Mouse (Mus musculus) kidney, embryonic 16.5 days (tissue): ENCODE data around the gene Cdh12. TPM values are rescaled to one million over a fixed set of nuclear protein-coding genes. Genes with fewer than 3 reads are reported as not detected.

Experiments used
- ATAC-seq: fragments of 200-750 bp; cut with Nextera tagmentation; 2 replicates; pipeline ENCODE4 v1.8.0; 2017; ENCODE audit warnings: moderate TSS enrichment; ENCODE audit not compliant: low FRiP score, low TSS enrichment
- H3K27ac ChIP-seq: fragments of 300-500 bp; sonication (generic); 2 replicates; pipeline ENCODE4 v1.5.1; 2014; ENCODE audit warnings: low read length
- H3K27me3 ChIP-seq: fragments of 300-500 bp; sonication (generic); 2 replicates; pipeline ENCODE4 v1.6.1; 2014; ENCODE audit warnings: low read length, control low read depth, mixed read lengths; ENCODE audit not compliant: insufficient read depth
- H3K36me3 ChIP-seq: fragments of 300-500 bp; sonication (generic); 2 replicates; pipeline ENCODE4 v1.6.1; 2014; ENCODE audit warnings: low read length, control low read depth, mixed read lengths; ENCODE audit not compliant: insufficient read depth
- H3K4me1 ChIP-seq: fragments of 300-500 bp; sonication (generic); 2 replicates; pipeline ENCODE4 v1.6.1; 2014; ENCODE audit warnings: low read length, control low read depth, mixed read lengths; ENCODE audit not compliant: insufficient read depth
- H3K4me2 ChIP-seq: fragments of 300-500 bp; sonication (generic); replicated peaks from 2 replicates; pipeline ENCODE4 v1.6.1; 2014; ENCODE audit warnings: low read depth, low read length
- H3K4me3 ChIP-seq: fragments of 300-500 bp; sonication (generic); 2 replicates; pipeline ENCODE4 v1.5.1; 2014; ENCODE audit warnings: mild to moderate bottlenecking, low read length
- H3K9ac ChIP-seq: fragments of 300-500 bp; sonication (generic); replicated peaks from 2 replicates; pipeline ENCODE4 v1.6.1; 2014; ENCODE audit warnings: low read length
- H3K9me3 ChIP-seq: fragments of 300-500 bp; sonication (generic); 2 replicates; pipeline ENCODE4 v1.6.1; 2016; ENCODE audit warnings: low read length, control low read depth
- WGBS: fragments of 180-500 bp; shearing (Covaris S2); extraction: QIAGEN DNeasy Blood & Tissue Kit; methylation state at CpG from one replicate; pipeline ENCODE4 v1.1.7; 2014; 5-methylcytosine and 5-hydroxymethylcytosine counted together
- polyA plus RNA-seq: library from polyadenylated mRNA; unstranded; fragments of >200 nt; fragmentation: Nextera tagmentation; extraction: Ambion mirVana; gene quantifications from 2 replicates; pipeline ENCODE4 v1.2.1, GENCODE M21; 2015

Gene Cdh12
- polyA plus RNA-seq, 1 experiment from 2014 or later, result 0.06 TPM

GRCm38 (mm10) chr15:21269856-21270255 is 820.8 kb downstream of the Cdh12 start:
- H3K9ac ChIP-seq, result no peak overlapping the region
- no peak overlapping the region for H3K4me2 ChIP-seq
- no peaks in the 10 kb centered on the region for H3K9me3 ChIP-seq
- H3K4me1 ChIP-seq, result no peaks in the 10 kb centered on the region
- no peaks in the 10 kb centered on the region for H3K36me3 ChIP-seq
- ATAC-seq, result no peak
- no peak overlapping the region for H3K27ac ChIP-seq
- no peak overlapping the region for H3K4me3 ChIP-seq
- 93% methylated on average over 1 of the region's 1 CpGs for WGBS
- H3K27me3 ChIP-seq, result no peaks in the 10 kb centered on the region

GRCm38 (mm10) chr15:21297051-21297450 is 848.0 kb downstream of the Cdh12 start:
- Histone ChIP-seq H3K9me3 (no peaks in the 10 kb centered on the region), H3K4me2 (no peak overlapping the region), H3K27ac (no peak overlapping the region), H3K4me3 (no peak overlapping the region), H3K36me3 (no peaks in the 10 kb centered on the region), H3K4me1 (no peaks in the 10 kb centered on the region), H3K27me3 (no peaks in the 10 kb centered on the region), H3K9ac (no peak overlapping the region)
- WGBS, result 88% methylated on average over 1 of the region's 1 CpGs
- no peak for ATAC-seq

- ATAC-seq, result no peak
- no peak overlapping the region for H3K27ac ChIP-seq
- H3K4me1 ChIP-seq, result no peaks in the 10 kb centered on the region
- no peak overlapping the region for H3K4me2 ChIP-seq
- no peaks in the 10 kb centered on the region for H3K27me3 ChIP-seq
- no peak overlapping the region for H3K4me3 ChIP-seq
- H3K9me3 ChIP-seq, result no peaks in the 10 kb centered on the region
- no peak overlapping the region for H3K9ac ChIP-seq
- no peaks in the 10 kb centered on the region for H3K36me3 ChIP-seq
- WGBS, result 83% methylated on average over 3 of the region's 3 CpGs
These were observed 866.4 kb downstream of the Cdh12 start for GRCm38 (mm10) chr15:21315457-21315856.

- no peak overlapping the region for H3K9ac ChIP-seq
- H3K27ac ChIP-seq, result no peak overlapping the region
- H3K4me2 ChIP-seq, result no peak overlapping the region
- H3K9me3 ChIP-seq, result no peaks in the 10 kb centered on the region
- ATAC-seq, result no peak
- no peaks in the 10 kb centered on the region for H3K36me3 ChIP-seq
- no peaks in the 10 kb centered on the region for H3K27me3 ChIP-seq
- no peaks in the 10 kb centered on the region for H3K4me1 ChIP-seq
- H3K4me3 ChIP-seq, result no peak overlapping the region
These were observed 894.8 kb downstream of the Cdh12 start for GRCm38 (mm10) chr15:21343853-21344252.

- no peak overlapping the region for H3K4me2 ChIP-seq
- H3K4me3 ChIP-seq, result no peak overlapping the region
- no peak for ATAC-seq
- no peak overlapping the region for H3K27ac ChIP-seq
- H3K27me3 ChIP-seq, result no peaks in the 10 kb centered on the region
- no peaks in the 10 kb centered on the region for H3K36me3 ChIP-seq
- H3K4me1 ChIP-seq, result no peaks in the 10 kb centered on the region
- 71% methylated on average over 2 of the region's 2 CpGs for WGBS
- no peaks in the 10 kb centered on the region for H3K9me3 ChIP-seq
- H3K9ac ChIP-seq, result no peak overlapping the region
These were observed 895.3 kb downstream of the Cdh12 start for GRCm38 (mm10) chr15:21344323-21344722.

- Histone ChIP-seq H3K9me3 (no peaks in the 10 kb centered on the region), H3K4me3 (no peak overlapping the region), H3K4me1 (no peaks in the 10 kb centered on the region), H3K36me3 (no peaks in the 10 kb centered on the region), H3K27ac (no peak overlapping the region), H3K27me3 (no peaks in the 10 kb centered on the region), H3K4me2 (no peak overlapping the region), H3K9ac (no peak overlapping the region)
- 74% methylated on average over 3 of the region's 3 CpGs for WGBS
- no peak for ATAC-seq
These were observed 895.7 kb downstream of the Cdh12 start for GRCm38 (mm10) chr15:21344749-21345148.

- Histone ChIP-seq H3K36me3 (no peaks in the 10 kb centered on the region), H3K27ac (no peak overlapping the region), H3K9me3 (no peaks in the 10 kb centered on the region), H3K4me3 (no peak overlapping the region), H3K4me1 (no peaks in the 10 kb centered on the region), H3K4me2 (no peak overlapping the region), H3K27me3 (no peaks in the 10 kb centered on the region), H3K9ac (no peak overlapping the region)
- ATAC-seq, result no peak
- WGBS, result 77% methylated on average over 5 of the region's 5 CpGs
These were observed 906.5 kb downstream of the Cdh12 start for GRCm38 (mm10) chr15:21355356-21356101.

GRCm38 (mm10) chr15:21366366-21366765 is 917.3 kb downstream of the Cdh12 start:
- Histone ChIP-seq H3K4me1 (no peaks in the 10 kb centered on the region), H3K27ac (no peak overlapping the region), H3K27me3 (no peaks in the 10 kb centered on the region), H3K9me3 (no peaks in the 10 kb centered on the region), H3K36me3 (no peaks in the 10 kb centered on the region), H3K9ac (no peak overlapping the region), H3K4me3 (no peak overlapping the region), H3K4me2 (no peak overlapping the region)
- no peak for ATAC-seq

GRCm38 (mm10) chr15:21375460-21375859 is 926.4 kb downstream of the Cdh12 start:
- H3K4me2 ChIP-seq, result no peak overlapping the region
- H3K9ac ChIP-seq, result no peak overlapping the region
- H3K36me3 ChIP-seq, result no peaks in the 10 kb centered on the region
- H3K9me3 ChIP-seq, result no peaks in the 10 kb centered on the region
- 61% methylated on average over 5 of the region's 5 CpGs for WGBS
- no peaks in the 10 kb centered on the region for H3K4me1 ChIP-seq
- H3K4me3 ChIP-seq, result no peak overlapping the region
- no peak overlapping the region for H3K27ac ChIP-seq
- H3K27me3 ChIP-seq, result no peaks in the 10 kb centered on the region
- no peak for ATAC-seq

- H3K4me1 ChIP-seq, result no peaks in the 10 kb centered on the region
- no peak overlapping the region for H3K27ac ChIP-seq
- H3K27me3 ChIP-seq, result no peaks in the 10 kb centered on the region
- no peaks in the 10 kb centered on the region for H3K36me3 ChIP-seq
- H3K9me3 ChIP-seq, result no peaks in the 10 kb centered on the region
- no peak overlapping the region for H3K4me3 ChIP-seq
- WGBS, result 82% methylated on average over 3 of the region's 3 CpGs
- H3K4me2 ChIP-seq, result no peak overlapping the region
- no peak overlapping the region for H3K9ac ChIP-seq
- ATAC-seq, result no peak
These were observed 926.8 kb downstream of the Cdh12 start for GRCm38 (mm10) chr15:21375871-21376270.
